Mouse (Mus musculus): ENCODE measurements around the gene Nhlh1.

The Nhlh1 gene

GRCm38 (mm10) chr1:172053541-172054440 lies 3.6 kb downstream of the Nhlh1 start:
- DNase-seq (ENCODE audit: low read depth) = no peak

GRCm38 (mm10) chr1:172052766-172053279 lies 4.5 kb downstream of the Nhlh1 start:
- DNase-seq (ENCODE audit: low read depth) = no peak

- DNase-seq (ENCODE audit: low read depth) = no peak
Measured at GRCm38 (mm10) chr1:172049131-172049782, 8.1 kb downstream of the Nhlh1 start.

GRCm38 (mm10) chr1:172048241-172048734 lies 9.1 kb downstream of the Nhlh1 start:
- DNase-seq (ENCODE audit: low read depth) = no peak

GRCm38 (mm10) chr1:172046938-172047337 lies 10.4 kb downstream of the Nhlh1 start:
- peak; percentile 36 for DNase-seq (ENCODE audit: low read depth)

- DNase-seq (ENCODE audit: low read depth) = no peak
Measured at GRCm38 (mm10) chr1:172046410-172046809, 11.0 kb downstream of the Nhlh1 start.

- DNase-seq (ENCODE audit: low read depth) = no peak
Measured at GRCm38 (mm10) chr1:172029914-172030313, 27.5 kb downstream of the Nhlh1 start.

- no peak for DNase-seq (ENCODE audit: low read depth)
Measured at GRCm38 (mm10) chr1:172028394-172029275, 28.7 kb downstream of the Nhlh1 start, which contains the start of gene Vangl2. TSS of gene Vangl2 (minus strand) at chr1:172028444.

- no peak for DNase-seq (ENCODE audit: low read depth)
Measured at GRCm38 (mm10) chr1:172027809-172028102, 29.6 kb downstream of the Nhlh1 start.

GRCm38 (mm10) chr1:172027010-172027808 lies 30.2 kb downstream of the Nhlh1 start:
- no peak for DNase-seq (ENCODE audit: low read depth)

GRCm38 (mm10) chr1:172026201-172026901 lies 31.0 kb downstream of the Nhlh1 start:
- DNase-seq (ENCODE audit: low read depth) = no peak

GRCm38 (mm10) chr1:172025201-172025904 lies 32.0 kb downstream of the Nhlh1 start:
- DNase-seq (ENCODE audit: low read depth) = no peak

- DNase-seq (ENCODE audit: low read depth) = no peak
Measured at GRCm38 (mm10) chr1:172024140-172024895, 33.1 kb downstream of the Nhlh1 start.

GRCm38 (mm10) chr1:172019863-172020521 lies 37.4 kb downstream of the Nhlh1 start:
- no peak for DNase-seq (ENCODE audit: low read depth)

GRCm38 (mm10) chr1:172019339-172019738 lies 38.0 kb downstream of the Nhlh1 start:
- no peak for DNase-seq (ENCODE audit: low read depth)

- no peak for DNase-seq (ENCODE audit: low read depth)
Measured at GRCm38 (mm10) chr1:172018336-172019311, 38.7 kb downstream of the Nhlh1 start.

- DNase-seq (ENCODE audit: low read depth) = no peak
Measured at GRCm38 (mm10) chr1:172017517-172018070, 39.8 kb downstream of the Nhlh1 start.
